Comparison of ENCODE assay signal across 20 mouse cellular contexts in the genomic region with DNA sequence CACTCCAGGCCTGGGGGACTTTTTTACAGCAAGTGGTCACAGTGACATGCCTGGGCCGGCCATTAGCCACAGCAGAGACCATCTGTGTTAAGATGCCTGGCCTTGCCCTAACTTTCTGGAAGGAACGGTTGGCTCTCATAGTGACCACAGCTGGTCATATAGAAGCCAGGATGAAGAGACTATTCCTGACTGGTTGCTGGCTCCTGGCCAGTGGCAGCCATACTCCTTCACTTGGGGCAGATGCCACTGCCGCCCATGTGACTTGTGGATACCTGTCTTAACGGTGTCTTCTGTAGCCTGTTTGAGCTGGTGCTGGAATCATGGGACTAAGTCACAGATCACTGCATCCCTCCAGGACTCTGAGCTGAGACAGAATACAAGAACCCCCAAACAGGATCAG.
"Had no signal": no experiment of that assay in that cellular context is flagged by ENCODE, and none has a peak within 500 bp of the region (broad histone marks: within the 10 kb centered on the region; RNA-seq: fewer than 3 reads in every experiment).

No protein-coding gene starts in this region.

- H3K9ac ChIP-seq: forebrain, postnatal 0 days; heart, embryonic 13.5 days; heart, embryonic 15.5 days; hindbrain, embryonic 13.5 days; hindbrain, embryonic 15.5 days; limb, embryonic 13.5 days; limb, embryonic 15.5 days; liver, embryonic 12.5 days; liver, embryonic 14.5 days had no signal

- H3K27ac ChIP-seq: heart, adult 2 months; heart, embryonic 13.5 days; heart, embryonic 15.5 days; hindbrain, embryonic 15.5 days; limb, embryonic 13.5 days; limb, embryonic 15.5 days; liver, embryonic 12.5 days; liver, embryonic 14.5 days had no signal

- DNase-seq: gastrocnemius, postnatal 10 days; gastrocnemius, postnatal 36 days; heart, adult 11 months; heart, adult 2 months; heart, postnatal 14 days; heart, postnatal 36 days; kidney, adult 11 months; kidney, adult 2 months had no signal

- H3K27me3 ChIP-seq: heart, embryonic 13.5 days; heart, embryonic 15.5 days; hindbrain, embryonic 13.5 days; hindbrain, embryonic 15.5 days; limb, embryonic 13.5 days; limb, embryonic 15.5 days; liver, embryonic 12.5 days had no signal

- H3K4me1 ChIP-seq: heart, embryonic 13.5 days; heart, embryonic 15.5 days; limb, embryonic 15.5 days; liver, embryonic 12.5 days had no signal

- H3K4me2 ChIP-seq: heart, embryonic 11.5 days; heart, embryonic 13.5 days; heart, embryonic 15.5 days; hindbrain, embryonic 13.5 days; hindbrain, embryonic 15.5 days; limb, embryonic 13.5 days; limb, embryonic 15.5 days; liver, embryonic 12.5 days had no signal

- H3K4me3 ChIP-seq: heart, adult 2 months; heart, embryonic 13.5 days; heart, embryonic 15.5 days; hindbrain, embryonic 13.5 days; hindbrain, embryonic 15.5 days; limb, embryonic 13.5 days; limb, embryonic 15.5 days; liver, embryonic 12.5 days had no signal

- H3K36me3 ChIP-seq: heart, embryonic 13.5 days; heart, embryonic 15.5 days; hindbrain, embryonic 15.5 days; limb, embryonic 13.5 days; limb, embryonic 15.5 days; liver, embryonic 12.5 days had no signal

- ATAC-seq: hindbrain, postnatal 0 days; intestine, embryonic 16.5 days; liver, embryonic 12.5 days had no signal
